Mouse (Mus musculus): ENCODE measurements at regions not wholly inside any gene's neighbourhood (a gene's known extent, or its start where the extent isn't known, plus 50 kb on each side); places are given as distances from the start of the nearest gene placed in this dataset.

DNA sequence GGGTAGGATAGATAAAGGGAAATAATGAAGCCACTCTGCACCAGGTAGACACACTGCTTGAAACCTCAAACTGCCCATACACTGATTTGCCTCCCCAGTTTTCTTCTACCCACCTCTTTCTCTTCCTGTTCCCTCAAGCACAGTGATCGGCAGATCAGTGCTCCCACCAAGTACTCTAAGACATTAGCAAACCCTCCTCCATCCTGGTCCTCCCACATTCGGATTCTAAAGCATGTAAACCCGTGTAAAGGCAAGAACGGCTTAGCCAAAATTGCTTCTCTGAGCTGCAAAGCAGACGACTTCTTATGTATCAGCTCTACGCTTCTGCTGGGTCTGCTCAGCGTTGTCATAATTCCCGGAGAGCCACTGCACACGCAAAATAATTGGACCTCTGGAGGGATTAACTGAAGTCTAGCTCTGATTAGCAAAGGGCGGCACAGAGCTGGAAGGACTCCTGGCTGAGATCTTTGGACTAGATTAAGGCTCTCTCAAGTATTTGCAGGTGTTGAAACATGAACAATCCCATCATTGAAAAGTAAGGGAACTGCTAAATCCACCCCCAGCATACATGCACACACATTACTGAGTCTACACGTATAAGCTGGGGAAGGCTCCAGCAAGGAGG lies 67.2 kb downstream of the Mtx3 start:
- DNase-seq, result no peak

DNA sequence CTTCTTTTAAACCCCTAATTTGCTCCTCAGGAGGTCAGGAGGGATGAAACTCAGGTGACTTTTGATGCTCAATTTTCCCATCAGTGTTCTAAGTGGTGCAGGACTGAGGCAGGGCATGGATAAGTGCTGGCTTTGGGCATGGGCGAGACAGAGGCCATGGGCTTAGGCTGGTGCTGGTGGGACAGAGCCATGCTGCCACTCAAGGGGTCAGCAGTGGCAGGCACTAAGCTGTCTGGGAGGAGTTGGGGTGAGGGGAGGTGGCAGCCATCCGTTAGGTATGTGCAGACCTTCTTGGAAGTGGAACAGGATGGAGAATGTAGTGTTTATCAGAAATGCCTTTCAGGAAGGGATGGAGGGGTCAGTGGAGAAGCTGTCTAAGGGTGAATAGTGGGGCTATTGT lies 68.1 kb downstream of the Mtx3 start:
- DNase-seq, result no peak

DNA sequence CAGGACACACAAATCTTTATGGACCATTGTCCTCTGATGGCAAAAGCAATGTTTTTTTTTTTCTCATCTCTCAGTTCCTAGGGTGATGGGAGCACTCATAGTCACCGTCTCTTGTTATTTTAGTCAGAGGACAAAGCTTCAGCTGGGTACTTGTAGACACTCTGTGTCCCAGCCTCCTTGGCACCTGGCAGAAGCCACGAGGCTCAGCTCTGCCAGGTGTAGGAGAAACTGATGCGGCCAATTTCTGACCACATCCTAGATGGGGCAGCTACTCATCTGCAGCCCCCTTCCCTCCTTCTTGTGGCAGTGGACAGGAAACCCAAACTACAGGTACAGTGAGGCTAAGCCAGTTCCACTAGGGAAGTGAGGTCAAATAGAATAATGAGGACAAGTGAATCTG lies 70.1 kb downstream of the Mtx3 start:
- no peak for DNase-seq

- no peak for DNase-seq
Measured at GRCm38 (mm10) chr13:92915221-92915839, 70.8 kb downstream of the Mtx3 start.

- DNase-seq, result no peak
Measured at GRCm38 (mm10) chr13:92915948-92916710, 71.6 kb downstream of the Mtx3 start.

DNA sequence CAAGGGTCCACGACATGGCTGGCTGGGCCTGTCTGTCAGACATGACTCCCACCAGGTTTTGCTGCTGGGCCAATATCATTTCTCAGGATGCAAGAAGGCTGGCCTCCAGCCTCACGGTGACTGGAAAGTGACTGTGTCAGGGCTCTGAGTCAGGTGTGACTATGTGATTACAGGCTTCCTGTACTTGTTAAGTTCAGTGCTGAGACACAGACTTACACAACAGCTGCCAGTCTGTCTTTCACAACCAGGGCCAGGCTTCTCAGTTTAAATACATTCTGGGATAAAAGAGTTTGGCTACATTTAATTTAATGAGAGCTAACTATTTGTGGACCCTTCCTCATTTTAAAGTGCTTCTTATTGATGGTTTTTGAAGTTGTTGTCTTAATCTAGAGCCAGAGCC lies 75.3 kb downstream of the Mtx3 start:
- DNase-seq, result no peak

DNA sequence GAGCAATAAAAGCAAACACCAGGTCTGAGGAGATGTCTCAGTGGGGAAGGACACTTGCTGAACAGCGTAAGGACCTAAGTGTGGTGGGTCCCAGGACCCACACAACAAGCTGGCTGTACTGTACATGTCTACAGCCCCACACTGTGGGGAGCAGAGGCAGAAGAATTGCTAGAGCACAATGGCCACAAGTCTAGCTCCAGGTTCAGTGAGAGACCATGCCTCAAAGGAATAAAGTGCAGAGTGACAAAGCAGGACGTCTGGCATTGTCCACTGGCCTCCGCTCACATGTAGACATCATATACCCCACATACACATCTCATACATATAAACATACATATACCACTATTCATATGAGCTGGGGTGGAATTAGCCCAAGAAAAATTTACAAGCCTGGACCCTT lies 77.4 kb downstream of the Mtx3 start:
- no peak for DNase-seq

GRCm38 (mm10) chr13:92923496-92923895 lies 78.9 kb downstream of the Mtx3 start:
- no peak for DNase-seq

DNA sequence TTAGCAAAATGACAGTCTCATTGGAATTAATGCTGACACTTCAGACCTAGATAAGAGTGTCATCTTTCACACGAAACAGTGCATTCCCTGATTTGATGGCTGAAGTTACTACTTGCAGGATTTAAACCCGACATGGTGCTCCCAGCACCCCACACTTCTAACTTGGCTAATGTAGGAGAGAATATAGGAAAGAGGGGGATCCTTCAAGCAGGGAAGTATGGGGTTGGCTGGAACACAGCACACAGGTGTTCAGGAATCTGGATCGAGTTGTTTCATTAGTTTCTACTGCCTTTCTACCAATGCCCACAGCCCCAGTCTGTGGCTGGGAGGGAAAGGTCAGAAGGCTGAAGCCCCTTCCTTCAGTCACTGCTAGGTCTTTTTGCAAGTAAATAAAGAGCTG lies 79.5 kb downstream of the Mtx3 start:
- DNase-seq, result no peak

DNA sequence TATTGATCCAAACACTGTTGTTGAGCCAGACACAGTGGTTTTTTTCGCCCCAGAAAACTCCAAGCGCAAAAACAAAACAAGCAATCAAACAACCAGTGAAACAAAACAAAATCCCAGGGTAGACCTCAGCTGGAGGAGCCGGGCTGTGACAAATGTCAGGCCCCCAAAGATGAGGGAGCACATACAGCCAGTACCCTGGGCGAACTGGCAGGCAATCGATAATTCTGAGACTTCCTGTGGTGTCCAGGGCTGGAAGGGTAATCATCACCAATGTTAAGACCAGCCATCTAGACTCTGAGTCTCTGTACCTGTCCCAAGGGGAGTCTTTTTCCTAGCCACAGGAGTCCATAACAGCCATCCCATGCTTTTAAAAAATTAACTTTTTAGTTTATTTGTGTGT lies 80.6 kb downstream of the Mtx3 start:
- no peak for DNase-seq

DNA sequence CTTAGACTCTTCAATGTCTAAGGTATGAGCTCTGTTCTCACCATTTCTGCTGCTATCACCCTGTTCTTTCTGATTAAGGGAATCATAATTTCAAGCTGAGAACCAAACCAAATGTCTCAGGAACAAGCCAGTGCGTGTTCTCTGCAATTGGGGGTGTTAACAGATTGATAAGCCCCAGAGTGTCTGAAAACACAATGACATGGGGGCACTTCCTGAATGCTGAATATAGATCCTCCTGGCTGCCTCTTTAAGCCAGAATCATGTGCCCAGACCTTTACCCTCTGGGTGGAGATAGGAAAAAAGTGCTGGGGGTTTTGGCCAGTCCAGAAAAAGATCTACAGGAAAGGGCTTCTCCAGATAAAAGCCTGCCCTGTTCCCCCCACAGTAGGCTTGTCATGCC lies 84.0 kb downstream of the Mtx3 start:
- DNase-seq, result no peak

GRCm38 (mm10) chr13:92931696-92932095 lies 87.1 kb downstream of the Mtx3 start:
- DNase-seq, result no peak

DNA sequence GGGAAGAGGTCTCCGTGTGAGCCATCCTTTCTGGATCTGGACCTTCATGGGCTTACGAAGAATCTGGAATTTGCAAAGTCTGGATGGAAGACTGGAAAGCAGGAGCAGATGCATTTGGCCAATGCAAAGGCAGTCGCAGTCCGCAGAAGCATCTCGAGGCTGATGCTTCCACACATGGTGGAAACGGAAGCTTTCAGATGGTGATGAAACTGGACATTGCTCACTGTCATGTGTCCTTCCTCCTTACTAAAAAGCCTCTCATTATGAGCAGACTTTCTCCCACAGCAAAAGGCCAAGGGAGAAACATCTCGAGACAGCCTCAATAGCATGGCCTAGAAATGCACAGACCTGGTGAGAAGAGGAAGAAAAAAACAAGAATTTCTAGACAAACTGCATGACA lies 94.5 kb downstream of the Mtx3 start:
- DNase-seq, result no peak

DNA sequence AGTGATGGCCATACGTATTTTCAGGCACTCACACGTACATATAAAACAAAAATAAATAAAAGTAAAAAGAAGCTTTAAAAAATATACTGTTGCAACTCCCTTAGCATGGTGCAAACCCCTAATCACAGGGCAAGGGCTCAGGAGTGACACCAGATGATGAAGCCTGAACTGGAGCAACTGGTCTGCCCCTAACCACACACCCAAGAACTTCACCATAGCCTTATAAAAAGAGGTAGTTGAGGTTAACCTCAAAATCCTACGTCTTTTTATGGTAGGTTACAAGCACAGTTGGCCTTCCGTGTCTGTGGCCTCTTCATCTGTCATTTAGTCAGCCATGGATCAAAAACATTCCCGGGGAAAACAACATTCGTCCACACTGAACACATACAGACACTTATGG lies 96.0 kb downstream of the Mtx3 start:
- DNase-seq, result no peak

DNA sequence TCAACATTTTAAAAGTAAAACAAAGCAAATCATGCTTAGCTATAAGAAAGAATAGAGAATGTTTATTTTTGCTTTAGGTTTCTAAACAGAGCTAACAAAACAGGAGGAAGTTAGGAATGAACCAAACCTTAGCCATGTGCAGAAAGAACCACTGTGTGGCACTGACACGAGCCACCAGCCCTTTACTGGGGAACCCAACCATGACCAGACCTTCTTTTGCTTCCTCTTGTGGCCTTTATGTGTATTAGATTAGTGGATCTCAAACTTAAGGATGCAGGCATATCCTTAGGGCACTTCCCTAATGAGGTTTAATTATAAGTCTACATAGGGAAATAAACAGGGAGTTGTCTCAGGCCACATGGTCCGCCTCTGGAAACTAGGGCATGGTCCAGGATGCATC lies 104.0 kb downstream of the Mtx3 start:
- DNase-seq, result no peak

- peak; percentile 35 for DNase-seq
Measured at GRCm38 (mm10) chr13:92960031-92960430, 115.5 kb downstream of the Mtx3 start.

GRCm38 (mm10) chr13:92962625-92963024 lies 118.1 kb downstream of the Mtx3 start:
- no peak for DNase-seq

GRCm38 (mm10) chr13:92963351-92963895 lies 118.9 kb downstream of the Mtx3 start:
- no peak for DNase-seq

GRCm38 (mm10) chr13:92964213-92964743 lies 119.7 kb downstream of the Mtx3 start:
- no peak for DNase-seq

DNA sequence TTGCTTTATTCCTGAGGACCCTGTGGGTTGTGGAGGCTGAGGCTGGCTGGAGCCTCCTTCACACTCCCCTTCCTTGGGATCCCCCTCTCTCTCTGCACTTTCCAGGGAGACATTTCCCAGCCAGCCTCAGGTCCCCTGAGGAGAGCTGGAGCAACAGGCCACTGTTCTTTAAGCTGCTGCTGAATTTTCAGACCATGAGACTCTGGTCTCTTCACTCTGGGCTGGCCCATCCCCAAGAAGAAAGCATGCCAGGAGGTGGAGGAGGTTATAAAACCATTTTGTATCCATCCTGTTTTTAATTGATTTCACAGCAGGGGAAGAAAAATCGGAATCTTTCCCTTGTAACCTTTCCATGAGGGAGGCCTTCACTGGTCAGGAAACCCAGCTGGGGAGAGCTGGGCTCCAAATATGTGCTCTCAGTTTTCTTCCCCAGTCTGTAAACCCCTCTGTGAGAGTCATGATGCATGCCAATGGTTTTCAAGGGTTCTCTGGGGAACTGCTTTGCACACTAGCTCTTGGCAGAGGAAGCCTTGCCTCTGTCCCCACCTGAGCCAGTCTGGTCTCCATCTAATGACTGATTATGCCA lies 122.6 kb downstream of the Mtx3 start:
- no peak for DNase-seq

GRCm38 (mm10) chr13:92969579-92969978 lies 125.0 kb downstream of the Mtx3 start:
- DNase-seq, result no peak

GRCm38 (mm10) chr13:92972891-92973290 lies 128.3 kb downstream of the Mtx3 start:
- no peak for DNase-seq

DNA sequence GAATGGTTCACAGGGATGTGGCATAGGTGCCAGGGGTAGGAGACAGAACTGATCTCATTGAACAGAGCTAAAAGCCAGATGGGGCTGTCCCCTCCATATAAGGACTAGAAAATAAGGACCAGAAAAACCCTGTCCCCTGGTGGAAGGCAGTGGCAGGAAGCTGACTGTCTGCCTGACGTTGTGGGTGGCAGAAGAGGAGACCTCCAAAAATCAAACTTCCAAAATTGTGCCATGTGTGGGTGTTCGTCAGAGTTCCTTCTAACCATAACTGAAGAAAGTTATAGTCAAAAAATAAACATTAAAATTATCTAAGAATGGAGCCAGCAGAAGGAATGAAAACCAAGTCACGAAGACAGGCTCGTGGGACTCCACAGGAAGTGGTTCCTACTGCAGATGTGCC lies 129.2 kb downstream of the Mtx3 start:
- peak; percentile 41 for DNase-seq
